Mouse (Mus musculus): ENCODE results near the gene Dip2c. TPM values are rescaled to one million over a fixed set of nuclear protein-coding genes. Genes with fewer than 3 reads are reported as not detected.

Dip2c gene
- total and polyA plus RNA-seq, 3 experiments = 0.04 to 0.14 (median 0.08) TPM

- dilution Hi-C loops (cut with MboI; ENCODE audit: extremely low pct_ligation_motif_present, extremely low pct_unique_long_range_greater_than_20kb, low sequenced_read_pairs) (no loop called here), in situ Hi-C loops (cut with MboI; ENCODE audit: low pct_ligation_motif_present, low pct_unique_long_range_greater_than_20kb, low sequenced_read_pairs) (no loop called here)
- Histone ChIP-seq H3K27ac (ENCODE audit: insufficient read depth, low read depth) (no peak overlapping the region), H3K36me3 (replicated peaks in 1 of 2; ENCODE audit: control insufficient read depth in 1 of 2, insufficient read depth in 1 of 2, low read length in 1 of 2) (no peaks in the 10 kb centered on the region), H3K27me3 (replicated peaks) (no peaks in the 10 kb centered on the region), H3K9ac (ENCODE audit: insufficient read depth, low read depth) (no peak overlapping the region), H3K4me1 (ENCODE audit: control insufficient read depth in 1 of 2, insufficient read depth in 2 of 2) (no peaks in the 10 kb centered on the region), H3K4me3 (replicated peaks in 1 of 3; ENCODE audit: low read depth in 2 of 3, low read length in 2 of 3, poor library complexity in 1 of 3) (no peak overlapping the region), H3K79me2 (replicated peaks; ENCODE audit: control insufficient read depth, extremely low read depth, insufficient read depth, poor library complexity, severe bottlenecking) (no peaks in the 10 kb centered on the region), H3K4me2 (ENCODE audit: insufficient read depth, low read depth, poor library complexity, severe bottlenecking) (no peak overlapping the region), H3K9me3 (replicated peaks; ENCODE audit: low read length) (no peaks in the 10 kb centered on the region)
- TF ChIP-seq SIN3A (IDR thresholded peaks at IDR 0.05; ENCODE audit: low read length) = no peak
- no peak for TF ChIP-seq KAT2A (IDR thresholded peaks at IDR 0.05; ENCODE audit: insufficient replicate concordance, low read length)
- no peak for TF ChIP-seq SMC3 (IDR thresholded peaks at IDR 0.05; ENCODE audit: low read depth, low read length)
- TF ChIP-seq TCF12 (IDR thresholded peaks at IDR 0.05; ENCODE audit: low read depth, low read length) = no peak
- no peak for TF ChIP-seq USF1 (IDR thresholded peaks at IDR 0.05; ENCODE audit: low read depth, low read length)
- no peak for TF ChIP-seq UBTF (IDR thresholded peaks at IDR 0.05; ENCODE audit: low read depth, low read length)
- no peak for TF ChIP-seq GABPA (IDR thresholded peaks at IDR 0.05; ENCODE audit: insufficient replicate concordance, low read depth, low read length)
- TF ChIP-seq ELF1 (IDR thresholded peaks at IDR 0.05; ENCODE audit: low read depth, low read length) = no peak
- no peak for TF ChIP-seq ZMIZ1 (IDR thresholded peaks at IDR 0.05; ENCODE audit: low read depth, low read length)
- no peak for TF ChIP-seq POLR2AphosphoS2 (IDR thresholded peaks at IDR 0.05; ENCODE audit: low read depth, low read length)
- TF ChIP-seq HCFC1 (IDR thresholded peaks at IDR 0.05; ENCODE audit: low read depth, low read length) = no peak
- DNase-seq (ENCODE audit: extremely low read depth) = no peak
These were observed 10.8 kb upstream of the Dip2c start for GRCm38 (mm10) chr13:9265516-9265915.

- Histone ChIP-seq H3K4me1 (ENCODE audit: control insufficient read depth in 1 of 2, insufficient read depth in 2 of 2) (no peaks in the 10 kb centered on the region), H3K4me2 (ENCODE audit: insufficient read depth, low read depth, poor library complexity, severe bottlenecking) (no peak overlapping the region), H3K27me3 (replicated peaks) (no peaks in the 10 kb centered on the region), H3K27ac (ENCODE audit: insufficient read depth, low read depth) (no peak overlapping the region), H3K9ac (ENCODE audit: insufficient read depth, low read depth) (no peak overlapping the region), H3K79me2 (replicated peaks; ENCODE audit: control insufficient read depth, extremely low read depth, insufficient read depth, poor library complexity, severe bottlenecking) (no peaks in the 10 kb centered on the region), H3K36me3 (replicated peaks in 1 of 2; ENCODE audit: control insufficient read depth in 1 of 2, insufficient read depth in 1 of 2, low read length in 1 of 2) (no peaks in the 10 kb centered on the region), H3K4me3 (replicated peaks in 1 of 3; ENCODE audit: low read depth in 2 of 3, low read length in 2 of 3, poor library complexity in 1 of 3) (no peak overlapping the region), H3K9me3 (replicated peaks; ENCODE audit: low read length) (no peaks in the 10 kb centered on the region)
- in situ Hi-C loops (cut with MboI; ENCODE audit: low pct_ligation_motif_present, low pct_unique_long_range_greater_than_20kb, low sequenced_read_pairs) = no loop called here
- no peak for DNase-seq (ENCODE audit: extremely low read depth)
- dilution Hi-C loops (cut with MboI; ENCODE audit: extremely low pct_ligation_motif_present, extremely low pct_unique_long_range_greater_than_20kb, low sequenced_read_pairs) = no loop called here
- TF ChIP-seq JUN (IDR thresholded peaks at IDR 0.05; ENCODE audit: insufficient read depth, low read depth, low read length) (no peak), TBP (conservative IDR thresholded peaks at IDR 0.05; ENCODE audit: low read depth, low read length) (no peak), ZNF384 (IDR thresholded peaks at IDR 0.05; ENCODE audit: low read depth, low read length) (no peak), USF2 (conservative IDR thresholded peaks at IDR 0.05; ENCODE audit: low read depth, low read length) (no peak), USF1 (IDR thresholded peaks at IDR 0.05; ENCODE audit: low read depth, low read length) (no peak), TCF12 (IDR thresholded peaks at IDR 0.05; ENCODE audit: low read depth, low read length) (no peak), EP300 (IDR thresholded peaks at IDR 0.05; ENCODE audit: low read length) (no peak), RCOR1 (conservative IDR thresholded peaks at IDR 0.05; ENCODE audit: low read depth, low read length) (no peak), CHD2 (IDR thresholded peaks at IDR 0.05; ENCODE audit: low read length) (no peak), HCFC1 (IDR thresholded peaks at IDR 0.05; ENCODE audit: low read depth, low read length) (no peak), MEF2A (IDR thresholded peaks at IDR 0.05; ENCODE audit: borderline replicate concordance, low read depth, low read length) (no peak), NELFE (IDR thresholded peaks at IDR 0.05; ENCODE audit: low read depth, low read length) (no peak), KAT2A (IDR thresholded peaks at IDR 0.05; ENCODE audit: insufficient replicate concordance, low read length) (no peak)
These were observed 710 bp downstream of the Dip2c start for GRCm38 (mm10) chr13:9276856-9277620.
